ENCODE assay signal across 30 mouse cellular contexts in the genomic region with DNA sequence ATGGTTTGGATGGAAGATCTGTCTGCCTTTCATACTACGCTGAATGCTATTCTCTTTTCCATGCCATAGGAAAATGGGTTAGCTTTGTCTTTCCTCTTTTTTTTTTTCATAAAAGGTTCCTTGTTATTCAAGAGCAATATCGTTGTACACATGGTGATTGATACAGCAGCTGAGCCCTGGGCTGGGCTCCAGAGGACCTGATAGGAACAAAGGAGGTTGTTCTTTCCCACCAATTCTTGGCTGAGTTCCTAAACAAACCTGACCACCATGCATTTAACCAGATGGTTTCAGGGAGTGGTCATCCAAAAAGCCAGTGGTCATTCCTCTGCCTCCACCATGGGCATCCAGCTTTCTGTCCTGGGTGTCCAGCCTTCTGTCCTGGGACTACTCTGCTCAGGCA. TPM values are rescaled to one million over a fixed set of nuclear protein-coding genes. Genes with fewer than 3 reads are reported as not detected.
DNase-seq lines count a peak whose midpoint lies in the region; ATAC-seq and TF ChIP-seq lines count a peak whose summit lies in the region.
"Had no signal": no experiment of that assay in that cellular context is flagged by ENCODE, and none has a peak within 500 bp of the region (broad histone marks: within the 10 kb centered on the region; RNA-seq: fewer than 3 reads in every experiment).

No protein-coding gene starts in this region.

- no peak for TF ChIP-seq CTCF in testis, adult 2 months (IDR thresholded peaks at IDR 0.05; ENCODE audit: control insufficient read depth, insufficient read depth, insufficient replicate concordance, low read depth, low read length)
- TF ChIP-seq CTCF in small intestine, adult 2 months (IDR thresholded peaks at IDR 0.05; ENCODE audit: extremely low read depth, insufficient read length, insufficient replicate concordance, low read depth, low read length) = no peak

- no peaks in the 10 kb centered on the region for H3K36me3 ChIP-seq in testis, adult 2 months (ENCODE audit: control insufficient read depth, insufficient read depth, low read length)
- peaks cover 3% of the 10 kb centered on the region for H3K36me3 ChIP-seq in small intestine, adult 2 months (ENCODE audit: control insufficient read depth, insufficient read depth, low read length)
- no peaks in the 10 kb centered on the region for H3K36me3 ChIP-seq in kidney, embryonic 15.5 days
- H3K36me3 ChIP-seq: hindbrain, embryonic 10.5 days; midbrain, embryonic 15.5 days; neural tube, embryonic 15.5 days had no signal

- H3K4me2 ChIP-seq in kidney, embryonic 15.5 days = no peak overlapping the region
- H3K4me2 ChIP-seq: forebrain, embryonic 13.5 days; liver, embryonic 11.5 days; midbrain, embryonic 15.5 days; neural tube, embryonic 15.5 days had no signal

- 21% methylated on average over 2 of the region's 2 CpGs for WGBS in small intestine, adult 2 months
- WGBS in kidney, embryonic 15.5 days = 70% methylated on average over 2 of the region's 2 CpGs

- ATAC-seq in kidney, embryonic 15.5 days (replicated peaks; ENCODE audit: low FRiP score) = no peak
- ATAC-seq: forebrain, embryonic 13.5 days; hindbrain, postnatal 0 days; midbrain, embryonic 15.5 days had no signal

- no peaks in the 10 kb centered on the region for H3K9me3 ChIP-seq in kidney, embryonic 15.5 days (replicated peaks)
- H3K9me3 ChIP-seq: forebrain, embryonic 13.5 days; hindbrain, embryonic 10.5 days; midbrain, embryonic 15.5 days; neural tube, embryonic 15.5 days had no signal

- no peaks in the 10 kb centered on the region for H3K27me3 ChIP-seq in testis, adult 2 months (ENCODE audit: control insufficient read depth, insufficient read depth, low read length)
- H3K27me3 ChIP-seq in small intestine, adult 2 months (ENCODE audit: control insufficient read depth, insufficient read depth, low read length) = no peaks in the 10 kb centered on the region
- H3K27me3 ChIP-seq in kidney, embryonic 15.5 days = no peaks in the 10 kb centered on the region
- H3K27me3 ChIP-seq: forebrain, embryonic 13.5 days; midbrain, embryonic 15.5 days; neural tube, embryonic 15.5 days had no signal

- no peak overlapping the region for H3K9ac ChIP-seq in kidney, embryonic 15.5 days
- H3K9ac ChIP-seq: forebrain, embryonic 13.5 days; midbrain, embryonic 15.5 days; neural tube, embryonic 15.5 days had no signal

- no peak overlapping the region for H3K4me3 ChIP-seq in testis, adult 2 months (ENCODE audit: control insufficient read depth, low read depth, low read length)
- H3K4me3 ChIP-seq in small intestine, adult 2 months (ENCODE audit: low read depth, low read length) = peak overlapping the region; percentile 57
- no peak overlapping the region for H3K4me3 ChIP-seq in kidney, embryonic 15.5 days (replicated peaks)
- H3K4me3 ChIP-seq: forebrain, embryonic 13.5 days; hindbrain, embryonic 10.5 days; left cerebral cortex, adult 2 months; midbrain, embryonic 15.5 days; neural tube, embryonic 15.5 days had no signal

- peak overlapping the region; percentile 44 for H3K27ac ChIP-seq in testis, adult 2 months (ENCODE audit: control insufficient read depth, insufficient read depth, low read depth, low read length)
- peak overlapping the region; percentile 99 for H3K27ac ChIP-seq in small intestine, adult 2 months (ENCODE audit: insufficient read depth, low read depth, low read length)
- no peak overlapping the region for H3K27ac ChIP-seq in kidney, embryonic 15.5 days
- H3K27ac ChIP-seq: forebrain, embryonic 13.5 days; hindbrain, embryonic 10.5 days; hindbrain, postnatal 0 days; left cerebral cortex, adult 2 months; midbrain, embryonic 15.5 days; neural tube, embryonic 15.5 days had no signal

- no peak for TF ChIP-seq POLR2A in testis, adult 2 months (IDR thresholded peaks at IDR 0.05; ENCODE audit: control insufficient read depth, low read depth, low read length)
- no peak for TF ChIP-seq POLR2A in small intestine, adult 2 months (IDR thresholded peaks at IDR 0.05; ENCODE audit: low read depth, low read length)

- no peaks in the 10 kb centered on the region for H3K4me1 ChIP-seq in testis, adult 2 months (ENCODE audit: control insufficient read depth, insufficient read depth, low read length)
- H3K4me1 ChIP-seq in small intestine, adult 2 months (ENCODE audit: control insufficient read depth, insufficient read depth, insufficient read length, low read length) = peaks cover 31% of the 10 kb centered on the region; the same call in 1 of the 2 replicates
- no peaks in the 10 kb centered on the region for H3K4me1 ChIP-seq in kidney, embryonic 15.5 days
- H3K4me1 ChIP-seq: forebrain, embryonic 13.5 days; hindbrain, embryonic 10.5 days; midbrain, embryonic 15.5 days; neural tube, embryonic 15.5 days had no signal

- no peak for DNase-seq in testis, postnatal 10 days (ENCODE audit: low spot score)
- peak; percentile 12 for DNase-seq in gastrocnemius, postnatal 25 days
- no peak for DNase-seq in urinary bladder, adult 18-20 months (ENCODE audit: low spot score in 2 of 2)
- no peak for DNase-seq in kidney, adult 8-10 months
- DNase-seq: adrenal gland, postnatal 36 days; cerebellum, adult 2 months; cerebellum, postnatal 36 days; kidney, adult 9 months; kidney, postnatal 4 days; layer of hippocampus, adult 9-11 months; left cerebral cortex, postnatal 4 days; lung, adult 18-20 months; lung, postnatal 36 days; right cerebral cortex, postnatal 25 days; thymus, adult 2 months had no signal

RNA-seq across cellular contexts. Expression of a gene that starts 0.6 kb away (rescaled TPM):
- polyA plus RNA-seq in testis, adult 2 months (2012; rRNA removed) = 0.83 and 1.2 TPM in 2 replicates
- total RNA-seq in gastrocnemius, postnatal 25 days (2021) = not detected
- polyA plus RNA-seq in small intestine, adult 2 months (2012; rRNA removed) = 30.4 and 79.4 TPM in 2 replicates
- not detected in 2 replicates for polyA plus RNA-seq in kidney, embryonic 15.5 days (2015; fragmentation: Nextera tagmentation; extraction: Ambion mirVana)
- total RNA-seq: adrenal gland, postnatal 36 days; granulocyte monocyte progenitor cell, adult 5-6 weeks; hindbrain, postnatal 0 days; left cerebral cortex, adult 2 months; left cerebral cortex, postnatal 4 days; megakaryocyte-erythroid progenitor cell, adult 5-6 weeks had no signal
- polyA plus RNA-seq: cerebellum, adult 2 months; forebrain, embryonic 13.5 days; frontal cortex, adult 2 months; heart, embryonic 16.5 days; hindbrain, embryonic 10.5 days; hindbrain, postnatal 0 days; liver, embryonic 11.5 days; midbrain, embryonic 15.5 days; neural tube, embryonic 15.5 days; urinary bladder, adult 2 months had no signal

RNA-seq across cellular contexts. Expression of a gene that starts 24.2 kb away (rescaled TPM):
- 0.11 and 0.65 TPM in 2 replicates for polyA plus RNA-seq in testis, adult 2 months (2012; rRNA removed)
- not detected for total RNA-seq in gastrocnemius, postnatal 25 days (2021)
- 0.20 and 1.9 TPM in 2 replicates for polyA plus RNA-seq in small intestine, adult 2 months (2012; rRNA removed)
- not detected in 2 replicates for polyA plus RNA-seq in kidney, embryonic 15.5 days (2015; fragmentation: Nextera tagmentation; extraction: Ambion mirVana)
- total RNA-seq: adrenal gland, postnatal 36 days; granulocyte monocyte progenitor cell, adult 5-6 weeks; hindbrain, postnatal 0 days; left cerebral cortex, adult 2 months; megakaryocyte-erythroid progenitor cell, adult 5-6 weeks had no signal
- polyA plus RNA-seq: forebrain, embryonic 13.5 days; heart, embryonic 16.5 days; hindbrain, embryonic 10.5 days; hindbrain, postnatal 0 days; liver, embryonic 11.5 days; midbrain, embryonic 15.5 days; neural tube, embryonic 15.5 days; thymus, adult 2 months; urinary bladder, adult 2 months had no signal

RNA-seq across cellular contexts. Expression of a gene that starts 42.8 kb away (rescaled TPM):
- 0.48 and 2.2 TPM in 2 replicates for polyA plus RNA-seq in testis, adult 2 months (2012; rRNA removed)
- not detected for total RNA-seq in gastrocnemius, postnatal 25 days (2021)
- polyA plus RNA-seq in small intestine, adult 2 months (2012; rRNA removed) = 103 and 341 TPM in 2 replicates
- polyA plus RNA-seq in kidney, embryonic 15.5 days (2015; fragmentation: Nextera tagmentation; extraction: Ambion mirVana) = 0.31 TPM in 1 of 2 replicates, not detected in the other
- total RNA-seq: granulocyte monocyte progenitor cell, adult 5-6 weeks; hindbrain, postnatal 0 days; left cerebral cortex, adult 2 months; left cerebral cortex, postnatal 4 days; megakaryocyte-erythroid progenitor cell, adult 5-6 weeks had no signal
- polyA plus RNA-seq: cerebellum, adult 2 months; forebrain, embryonic 13.5 days; frontal cortex, adult 2 months; heart, embryonic 16.5 days; hindbrain, embryonic 10.5 days; hindbrain, postnatal 0 days; liver, embryonic 11.5 days; midbrain, embryonic 15.5 days; neural tube, embryonic 15.5 days had no signal

Comparison
In these comparisons a context has a peak if more than half of its experiments do, and no peak if none do; other contexts are left out.
1. RNA of a gene that starts 0.6 kb away (polyA plus RNA-seq): 30.4 to 79.4 TPM in small intestine, adult 2 months; 0.83 to 1.2 TPM in testis, adult 2 months and not detected in kidney, embryonic 15.5 days; every median in the first group is over 10 times any median in the second.
2. RNA of a gene that starts 42.8 kb away (polyA plus RNA-seq): 103 to 341 TPM in small intestine, adult 2 months; 0.48 to 2.2 TPM in testis, adult 2 months and 0.31 TPM in kidney, embryonic 15.5 days; every median in the first group is over 10 times any median in the second.